Mouse (Mus musculus): ENCODE results near the gene Stxbp1. TPM values are rescaled to one million over a fixed set of nuclear protein-coding genes. Genes with fewer than 3 reads are reported as not detected.

Stxbp1 gene
- polyA plus RNA-seq, 1 experiment from 2014 or later, result 26.8 TPM

DNA sequence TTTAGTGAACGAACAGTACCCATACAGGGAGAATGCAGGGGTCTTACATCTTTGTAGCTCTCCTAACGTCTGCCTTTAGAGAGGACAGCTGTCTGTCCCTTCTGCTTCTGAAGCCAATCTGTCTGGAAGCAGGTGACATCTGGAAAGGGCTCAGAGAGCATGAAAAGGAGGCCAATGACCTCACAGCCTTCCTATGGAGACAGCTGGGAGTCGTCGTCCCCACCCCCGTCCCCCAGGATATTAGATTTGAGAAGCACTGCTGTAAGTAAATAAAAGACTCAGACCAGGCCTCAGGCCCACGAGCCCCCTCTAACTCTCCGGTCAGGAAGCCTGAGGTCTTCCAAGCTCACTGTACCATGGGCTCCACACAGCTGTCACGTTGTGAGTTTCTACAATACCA, 22.9 kb downstream of the Stxbp1 start:
- H3K4me2 ChIP-seq (ENCODE audit: low read depth, low read length), result no peak overlapping the region
- no peaks in the 10 kb centered on the region for H3K36me3 ChIP-seq (ENCODE audit: control insufficient read depth, insufficient read depth, low read length)
- 47% methylated on average over 8 of the region's 8 CpGs for WGBS
- no peak overlapping the region for H3K4me3 ChIP-seq (ENCODE audit: low read depth, low read length)
- DNase-seq (ENCODE audit: low spot score) (peak; percentile 71), ATAC-seq (ENCODE audit: low read depth) (peak; percentile 62; the same call in 1 of the 2 replicates)
- no peak overlapping the region; the same call in 1 of the 2 replicates for H3K27ac ChIP-seq (replicated peaks; ENCODE audit: low read depth, low read length)
- no peaks in the 10 kb centered on the region; the same call in 1 of the 2 replicates for H3K4me1 ChIP-seq (ENCODE audit: control insufficient read depth, insufficient read depth, low read length)
- H3K27me3 ChIP-seq (replicated peaks; ENCODE audit: control insufficient read depth, insufficient read depth, low read length), result no peaks in the 10 kb centered on the region
- H3K9ac ChIP-seq (ENCODE audit: low read depth, low read length), result peak overlapping the region; percentile 30; the same call in 1 of the 2 replicates
- no peaks in the 10 kb centered on the region for H3K9me3 ChIP-seq (ENCODE audit: control insufficient read depth, low read length)

DNA sequence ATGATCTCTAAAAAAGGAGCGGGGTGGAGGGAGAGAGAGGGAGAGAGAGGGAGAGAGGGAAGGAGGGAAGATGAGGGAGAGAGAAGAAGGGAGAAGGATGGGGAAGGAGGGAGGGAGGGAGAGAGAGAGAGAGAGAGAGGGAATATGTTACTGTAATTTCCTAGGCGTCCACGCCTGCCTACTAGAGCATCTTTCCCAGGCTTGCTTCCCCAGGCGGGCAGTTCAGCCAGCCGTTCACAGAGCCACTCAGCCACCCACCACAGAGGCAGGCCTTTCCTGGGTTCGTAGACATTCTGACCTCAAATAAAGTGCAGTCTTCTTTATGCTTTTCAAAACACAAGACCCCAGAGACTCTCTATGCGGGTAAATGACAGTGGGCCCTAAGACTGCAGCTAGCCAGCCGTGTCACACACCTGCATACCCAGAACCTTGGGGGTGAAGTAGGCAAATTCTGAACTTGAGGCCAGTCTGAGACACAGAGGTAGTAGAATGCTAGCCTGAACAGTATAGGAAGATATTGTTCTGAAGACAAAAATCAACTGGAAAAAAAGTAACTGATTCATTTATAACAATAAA, 23.4 kb downstream of the Stxbp1 start:
- no peak overlapping the region for H3K4me3 ChIP-seq (ENCODE audit: low read depth, low read length)
- H3K9ac ChIP-seq (ENCODE audit: low read depth, low read length), result no peak overlapping the region
- H3K27me3 ChIP-seq (replicated peaks; ENCODE audit: control insufficient read depth, insufficient read depth, low read length), result no peaks in the 10 kb centered on the region
- DNase-seq (ENCODE audit: low spot score), result no peak
- H3K9me3 ChIP-seq (ENCODE audit: control insufficient read depth, low read length), result no peaks in the 10 kb centered on the region
- no peak overlapping the region for H3K4me2 ChIP-seq (ENCODE audit: low read depth, low read length)
- no peaks in the 10 kb centered on the region; the same call in 1 of the 2 replicates for H3K4me1 ChIP-seq (ENCODE audit: control insufficient read depth, insufficient read depth, low read length)
- no peaks in the 10 kb centered on the region for H3K36me3 ChIP-seq (ENCODE audit: control insufficient read depth, insufficient read depth, low read length)
- WGBS, result 62% methylated on average over 8 of the region's 8 CpGs
- ATAC-seq (ENCODE audit: low read depth), result no peak
- no peak overlapping the region; the same call in 1 of the 2 replicates for H3K27ac ChIP-seq (replicated peaks; ENCODE audit: low read depth, low read length)

- Histone ChIP-seq H3K27ac (replicated peaks; ENCODE audit: low read depth, low read length) (no peak overlapping the region), H3K27me3 (replicated peaks; ENCODE audit: control insufficient read depth, insufficient read depth, low read length) (no peaks in the 10 kb centered on the region), H3K4me1 (ENCODE audit: control insufficient read depth, insufficient read depth, low read length) (no peaks in the 10 kb centered on the region; the same call in 1 of the 2 replicates), H3K4me2 (ENCODE audit: low read depth, low read length) (no peak overlapping the region), H3K36me3 (ENCODE audit: control insufficient read depth, insufficient read depth, low read length) (peaks cover 3% of the 10 kb centered on the region; the same call in 1 of the 2 replicates), H3K9ac (ENCODE audit: low read depth, low read length) (no peak overlapping the region), H3K9me3 (ENCODE audit: control insufficient read depth, low read length) (no peaks in the 10 kb centered on the region), H3K4me3 (ENCODE audit: low read depth, low read length) (no peak overlapping the region)
- ATAC-seq (ENCODE audit: low read depth), result peak; percentile 23; the same call in 1 of the 2 replicates
- WGBS, result 53% methylated on average over 10 of the region's 11 CpGs
- peak; percentile 12 for DNase-seq (ENCODE audit: low spot score)
These were observed 23.9 kb downstream of the Stxbp1 start for GRCm38 (mm10) chr2:32823153-32823552.

GRCm38 (mm10) chr2:32822643-32823042, 24.4 kb downstream of the Stxbp1 start:
- no peak for ATAC-seq (ENCODE audit: low read depth)
- DNase-seq (ENCODE audit: low spot score), result no peak
- Histone ChIP-seq H3K4me1 (ENCODE audit: control insufficient read depth, insufficient read depth, low read length) (no peaks in the 10 kb centered on the region; the same call in 1 of the 2 replicates), H3K9ac (ENCODE audit: low read depth, low read length) (no peak overlapping the region), H3K36me3 (ENCODE audit: control insufficient read depth, insufficient read depth, low read length) (peaks cover 9% of the 10 kb centered on the region; the same call in 1 of the 2 replicates), H3K27me3 (replicated peaks; ENCODE audit: control insufficient read depth, insufficient read depth, low read length) (no peaks in the 10 kb centered on the region), H3K27ac (replicated peaks; ENCODE audit: low read depth, low read length) (no peak overlapping the region), H3K9me3 (ENCODE audit: control insufficient read depth, low read length) (no peaks in the 10 kb centered on the region), H3K4me2 (ENCODE audit: low read depth, low read length) (no peak overlapping the region), H3K4me3 (ENCODE audit: low read depth, low read length) (no peak overlapping the region)
- WGBS, result 82% methylated on average over 6 of the region's 6 CpGs

- Histone ChIP-seq H3K9me3 (ENCODE audit: control insufficient read depth, low read length) (no peaks in the 10 kb centered on the region), H3K9ac (ENCODE audit: low read depth, low read length) (no peak overlapping the region), H3K4me1 (ENCODE audit: control insufficient read depth, insufficient read depth, low read length) (no peaks in the 10 kb centered on the region; the same call in 1 of the 2 replicates), H3K27ac (replicated peaks; ENCODE audit: low read depth, low read length) (no peak overlapping the region), H3K4me2 (ENCODE audit: low read depth, low read length) (no peak overlapping the region), H3K27me3 (replicated peaks; ENCODE audit: control insufficient read depth, insufficient read depth, low read length) (no peaks in the 10 kb centered on the region), H3K36me3 (ENCODE audit: control insufficient read depth, insufficient read depth, low read length) (peaks cover 16% of the 10 kb centered on the region; the same call in 1 of the 2 replicates), H3K4me3 (ENCODE audit: low read depth, low read length) (no peak overlapping the region)
- no peak for ATAC-seq (ENCODE audit: low read depth)
- peak; percentile 30 for DNase-seq (ENCODE audit: low spot score)
- WGBS, result 68% methylated on average over 11 of the region's 11 CpGs
These were observed 25.8 kb downstream of the Stxbp1 start for GRCm38 (mm10) chr2:32821041-32821802.

- DNase-seq (ENCODE audit: low spot score), result no peak
- Histone ChIP-seq H3K27me3 (replicated peaks; ENCODE audit: control insufficient read depth, insufficient read depth, low read length) (no peaks in the 10 kb centered on the region), H3K9me3 (ENCODE audit: control insufficient read depth, low read length) (no peaks in the 10 kb centered on the region), H3K9ac (ENCODE audit: low read depth, low read length) (no peak overlapping the region), H3K27ac (replicated peaks; ENCODE audit: low read depth, low read length) (no peak overlapping the region), H3K4me3 (ENCODE audit: low read depth, low read length) (no peak overlapping the region), H3K4me1 (ENCODE audit: control insufficient read depth, insufficient read depth, low read length) (no peaks in the 10 kb centered on the region; the same call in 1 of the 2 replicates), H3K4me2 (ENCODE audit: low read depth, low read length) (no peak overlapping the region), H3K36me3 (ENCODE audit: control insufficient read depth, insufficient read depth, low read length) (peaks cover 36% of the 10 kb centered on the region)
- no peak for ATAC-seq (ENCODE audit: low read depth)
- 91% methylated on average over 5 of the region's 5 CpGs for WGBS
These were observed 28.8 kb downstream of the Stxbp1 start for GRCm38 (mm10) chr2:32818208-32818607.

- DNase-seq (ENCODE audit: low spot score) (no peak), ATAC-seq (ENCODE audit: low read depth) (no peak)
- Histone ChIP-seq H3K4me3 (ENCODE audit: low read depth, low read length) (no peak overlapping the region), H3K4me2 (ENCODE audit: low read depth, low read length) (no peak overlapping the region), H3K4me1 (ENCODE audit: control insufficient read depth, insufficient read depth, low read length) (no peaks in the 10 kb centered on the region), H3K9me3 (ENCODE audit: control insufficient read depth, low read length) (no peaks in the 10 kb centered on the region), H3K36me3 (ENCODE audit: control insufficient read depth, insufficient read depth, low read length) (peaks cover 36% of the 10 kb centered on the region), H3K27me3 (replicated peaks; ENCODE audit: control insufficient read depth, insufficient read depth, low read length) (no peaks in the 10 kb centered on the region), H3K27ac (replicated peaks; ENCODE audit: low read depth, low read length) (no peak overlapping the region), H3K9ac (ENCODE audit: low read depth, low read length) (no peak overlapping the region)
- 68% methylated on average over 7 of the region's 7 CpGs for WGBS
These were observed 29.5 kb downstream of the Stxbp1 start for GRCm38 (mm10) chr2:32817589-32817988.

- 70% methylated on average over 17 of the region's 17 CpGs for WGBS
- peak; percentile 29 for DNase-seq (ENCODE audit: low spot score)
- peaks cover 36% of the 10 kb centered on the region for H3K36me3 ChIP-seq (ENCODE audit: control insufficient read depth, insufficient read depth, low read length)
- H3K27me3 ChIP-seq (replicated peaks; ENCODE audit: control insufficient read depth, insufficient read depth, low read length), result no peaks in the 10 kb centered on the region
- H3K9me3 ChIP-seq (ENCODE audit: control insufficient read depth, low read length), result no peaks in the 10 kb centered on the region
- H3K4me1 ChIP-seq (ENCODE audit: control insufficient read depth, insufficient read depth, low read length), result no peaks in the 10 kb centered on the region
- no peak overlapping the region for H3K9ac ChIP-seq (ENCODE audit: low read depth, low read length)
- ATAC-seq (ENCODE audit: low read depth), result no peak; the same call in 1 of the 2 replicates
- no peak overlapping the region for H3K4me2 ChIP-seq (ENCODE audit: low read depth, low read length)
- H3K27ac ChIP-seq (replicated peaks; ENCODE audit: low read depth, low read length), result no peak overlapping the region
- H3K4me3 ChIP-seq (ENCODE audit: low read depth, low read length), result no peak overlapping the region
These were observed 30.0 kb downstream of the Stxbp1 start for GRCm38 (mm10) chr2:32816946-32817581.
